Mouse (Mus musculus): ENCODE data around the gene Gch1.

Gch1 gene

DNA sequence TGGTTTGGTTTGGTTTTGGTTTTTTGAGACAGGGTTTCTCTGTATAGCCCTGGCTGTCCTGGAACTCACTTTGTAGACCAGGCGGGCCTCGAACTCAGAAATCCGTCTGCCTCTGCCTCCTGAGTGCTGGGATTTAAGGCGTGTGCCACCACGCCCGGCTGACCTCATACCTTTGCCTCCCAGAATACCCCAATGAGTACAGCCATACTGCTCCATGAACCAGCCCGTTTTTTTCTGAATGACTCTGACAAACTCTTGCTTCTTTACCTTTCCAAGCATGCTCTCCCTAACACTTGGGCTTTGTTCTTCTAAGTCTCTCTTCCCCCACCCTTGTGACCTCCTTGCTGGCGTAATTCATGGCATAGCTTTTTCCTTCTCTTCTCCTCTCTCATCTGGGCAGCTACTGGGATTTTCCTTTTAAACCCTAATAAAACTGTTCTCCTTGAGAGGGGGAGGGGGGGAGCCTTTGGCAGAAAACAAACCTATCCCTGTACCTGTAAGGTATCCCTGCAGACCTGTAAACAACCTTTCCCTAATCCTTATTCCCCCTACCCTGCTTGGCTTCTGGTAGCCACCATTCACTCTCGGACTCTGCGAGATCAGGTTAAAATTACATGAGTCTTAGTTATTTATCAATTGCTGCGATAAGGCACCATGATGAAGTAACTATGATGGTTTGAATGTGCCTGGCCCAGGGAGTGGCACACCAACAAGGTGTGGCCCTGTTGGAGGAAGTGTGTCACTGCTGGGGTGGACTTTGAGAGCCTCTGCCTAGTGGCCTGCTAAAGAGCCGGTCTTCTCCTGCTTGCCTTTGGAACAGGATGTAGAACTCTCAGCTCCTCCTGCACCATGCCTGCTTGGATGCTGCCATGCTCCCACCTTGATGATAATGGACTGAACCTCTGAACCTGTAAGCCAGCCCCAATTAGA lies 19.6 kb upstream of the Gch1 start:
- intact Hi-C loops (cut with DNase I), result no loop called here

DNA sequence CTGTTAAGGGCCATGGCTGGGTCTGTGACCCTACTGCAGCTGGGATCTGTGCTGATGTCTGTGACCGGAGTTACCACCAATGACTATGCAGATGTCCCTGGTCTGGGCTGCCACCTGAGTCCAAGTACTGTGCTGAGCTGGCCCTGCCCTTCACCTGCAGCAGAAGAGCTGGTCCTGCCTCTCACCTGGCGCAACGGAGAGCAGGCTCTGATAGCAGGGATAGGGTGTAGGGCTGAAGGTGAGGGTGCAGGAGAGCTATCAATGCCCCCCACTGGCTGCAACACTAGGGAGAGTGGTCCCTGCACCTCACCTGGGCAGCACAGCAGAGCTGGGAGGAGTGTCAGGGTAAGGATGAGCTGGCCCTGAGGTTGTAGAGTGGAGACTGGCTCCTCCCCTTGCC lies 17.4 kb upstream of the Gch1 start:
- intact Hi-C loops (cut with DNase I), result no loop called here

DNA sequence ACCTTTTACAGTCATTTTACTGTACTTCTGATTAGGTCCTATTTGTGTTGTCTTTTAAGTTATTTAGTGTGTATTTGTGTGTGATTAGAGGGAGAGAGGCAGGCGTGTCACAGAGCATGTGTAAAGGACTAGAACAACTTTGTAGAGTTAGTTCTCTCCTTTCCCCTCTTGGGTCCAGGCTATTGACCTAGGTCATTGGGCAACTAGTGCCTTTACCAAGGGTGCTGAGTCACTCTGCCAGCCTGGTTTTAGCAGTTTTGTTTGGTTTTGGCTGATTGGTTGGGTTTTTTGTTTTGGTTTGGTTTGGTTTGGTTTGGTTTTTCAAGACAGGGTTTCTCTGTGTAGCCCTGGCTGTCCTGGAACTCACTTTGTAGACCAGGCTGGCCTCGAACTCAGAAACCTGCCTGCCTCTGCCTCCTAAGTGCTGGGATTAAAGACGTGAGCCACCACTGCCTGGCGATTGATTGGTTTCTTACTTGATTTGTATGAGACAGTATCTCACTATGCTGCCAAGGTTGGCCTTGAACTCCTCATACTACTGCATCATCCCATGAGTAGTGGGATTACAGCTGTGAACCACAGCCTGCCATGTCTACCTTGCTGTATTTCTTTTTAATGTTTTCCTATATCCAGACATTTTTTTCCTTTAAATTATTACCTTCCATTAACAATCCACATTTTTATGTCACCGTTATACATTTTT lies 16.2 kb upstream of the Gch1 start:
- intact Hi-C loops (cut with DNase I), result no loop called here

DNA sequence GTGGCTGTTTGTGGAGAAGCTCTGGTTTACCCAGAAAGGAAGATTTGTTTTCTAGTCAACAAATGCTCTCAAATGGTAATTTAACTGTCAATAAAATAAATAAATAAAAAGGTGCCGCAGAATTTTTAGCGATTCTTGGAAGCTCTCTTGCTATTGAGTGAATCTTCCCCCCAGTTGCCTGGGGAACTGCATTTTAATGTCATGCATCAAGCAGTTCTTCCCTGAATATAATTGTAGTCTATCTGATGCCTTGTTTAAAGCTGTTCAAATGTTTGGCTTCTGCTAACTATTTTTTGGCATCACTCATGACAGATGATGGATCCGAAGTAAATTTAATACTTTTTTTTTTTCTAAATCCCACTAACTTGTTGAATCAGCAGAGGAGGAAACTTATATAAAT lies 8.1 kb upstream of the Gch1 start:
- intact Hi-C loops (cut with DNase I), result no loop called here

DNA sequence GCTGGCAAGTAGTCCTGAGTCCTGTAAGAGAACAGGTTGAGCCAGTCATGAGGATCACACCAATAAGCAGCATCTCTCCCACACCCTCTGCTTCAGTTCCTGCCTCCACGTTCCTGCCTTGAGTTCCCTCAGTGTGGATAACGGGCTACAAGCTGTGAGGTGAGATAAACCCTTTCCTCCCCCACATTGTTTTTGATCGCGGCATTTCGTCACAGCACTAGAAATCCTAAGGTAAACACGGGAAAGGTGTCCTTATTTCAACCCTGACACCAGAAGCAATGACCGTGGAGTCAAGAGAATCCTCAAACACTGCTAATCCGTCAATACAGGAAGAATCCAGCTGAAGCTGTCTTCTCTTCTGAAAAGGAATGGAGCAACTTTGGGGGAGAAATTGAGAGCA lies 7.5 kb upstream of the Gch1 start:
- intact Hi-C loops (cut with DNase I), result no loop called here

DNA sequence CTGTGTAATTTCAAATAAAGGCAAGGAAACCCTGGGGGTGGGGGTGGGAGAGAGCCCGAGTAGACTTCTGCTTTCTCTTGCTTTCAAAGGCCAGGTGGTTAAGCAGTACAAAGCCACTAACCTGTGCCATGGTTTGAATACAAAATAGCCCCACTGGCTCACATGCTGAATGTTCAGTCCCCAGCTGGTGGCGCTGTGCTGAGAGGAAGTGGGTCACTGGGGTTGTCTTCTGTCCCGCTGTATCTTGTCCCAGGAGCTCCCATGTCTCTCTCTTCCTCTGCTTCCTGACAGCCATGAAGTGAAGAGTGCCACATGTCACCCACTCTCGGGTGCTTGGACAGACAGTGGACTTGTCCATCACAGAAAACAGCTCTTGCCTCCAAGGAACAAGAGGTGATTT lies 4.9 kb upstream of the Gch1 start:
- intact Hi-C loops (cut with DNase I), result no loop called here

DNA sequence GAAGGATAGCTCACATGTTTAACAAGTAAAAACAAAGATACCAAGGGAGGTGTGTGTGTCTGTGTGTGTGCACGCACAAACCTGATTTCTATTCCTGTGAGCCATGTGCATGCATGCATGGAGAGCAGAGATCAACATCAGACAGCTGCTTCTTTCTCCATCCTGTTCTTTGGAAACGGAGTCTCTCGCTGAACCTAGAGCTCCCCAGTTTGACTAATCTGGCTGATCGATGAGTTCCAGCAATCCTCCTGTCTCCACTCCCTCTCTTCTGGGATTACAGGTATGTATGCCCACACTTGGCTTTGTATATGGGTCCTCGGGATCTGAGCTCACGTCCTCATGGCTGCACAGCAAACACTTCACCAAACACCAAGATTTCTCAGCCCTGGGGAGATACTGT lies 4.3 kb upstream of the Gch1 start:
- intact Hi-C loops (cut with DNase I), result no loop called here

DNA sequence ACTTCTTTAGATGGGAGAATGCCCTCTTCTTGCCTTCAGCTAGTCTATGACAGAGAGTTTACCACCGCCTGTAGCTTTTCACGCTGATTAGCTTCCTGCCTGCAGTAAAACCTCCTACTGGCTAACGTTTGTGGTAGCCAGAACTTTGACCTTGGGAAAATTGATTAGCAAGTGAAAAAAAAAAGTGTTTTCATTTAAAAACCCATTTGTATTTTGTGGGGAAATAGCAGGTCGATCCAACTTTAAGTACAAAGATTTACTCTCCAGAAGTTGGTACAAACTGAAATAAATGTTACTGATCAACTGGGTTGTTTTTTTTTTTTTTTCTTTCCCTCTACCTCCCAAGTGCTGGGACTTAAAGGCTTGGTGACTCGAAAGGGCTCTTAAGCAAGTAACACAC lies 2.6 kb upstream of the Gch1 start:
- intact Hi-C loops (cut with DNase I), result no loop called here

DNA sequence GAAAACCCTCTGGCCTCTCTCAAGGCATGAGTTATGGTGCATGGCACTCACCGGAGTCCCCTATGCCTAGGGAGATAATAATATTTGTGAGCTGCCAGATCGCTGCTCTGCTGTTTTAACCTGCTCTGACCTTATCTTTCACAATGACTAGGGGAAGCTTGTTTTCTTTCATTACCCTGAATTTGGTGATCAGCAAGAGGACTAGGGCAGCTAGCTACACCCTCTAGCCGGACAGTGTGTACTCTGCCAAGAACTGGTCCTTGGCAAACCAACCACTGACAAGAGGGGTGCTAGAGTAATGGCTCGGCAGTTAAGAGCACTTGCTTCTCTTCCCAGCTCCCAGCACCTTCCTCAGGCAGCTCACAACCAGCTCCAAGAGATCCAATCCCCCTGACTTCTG lies 1.4 kb upstream of the Gch1 start:
- intact Hi-C loops (cut with DNase I), result no loop called here

DNA sequence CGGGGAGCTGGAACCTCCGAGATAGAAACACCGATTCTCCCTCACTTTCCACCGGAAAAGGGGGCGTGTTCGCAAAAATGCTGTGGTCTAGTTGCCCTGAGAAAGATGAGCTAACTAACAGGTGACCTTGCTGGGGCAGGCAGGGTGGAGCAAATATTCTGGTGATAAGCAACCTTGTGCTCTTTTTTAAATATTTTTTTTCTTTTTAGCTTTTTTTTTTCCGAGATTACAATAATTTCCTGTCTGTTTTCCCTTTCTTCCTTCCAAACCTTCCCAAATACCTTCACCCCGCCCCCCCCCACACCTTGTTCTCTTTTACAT lies 382 bp upstream of the Gch1 start:
- intact Hi-C loops (cut with DNase I), result no loop called here

DNA sequence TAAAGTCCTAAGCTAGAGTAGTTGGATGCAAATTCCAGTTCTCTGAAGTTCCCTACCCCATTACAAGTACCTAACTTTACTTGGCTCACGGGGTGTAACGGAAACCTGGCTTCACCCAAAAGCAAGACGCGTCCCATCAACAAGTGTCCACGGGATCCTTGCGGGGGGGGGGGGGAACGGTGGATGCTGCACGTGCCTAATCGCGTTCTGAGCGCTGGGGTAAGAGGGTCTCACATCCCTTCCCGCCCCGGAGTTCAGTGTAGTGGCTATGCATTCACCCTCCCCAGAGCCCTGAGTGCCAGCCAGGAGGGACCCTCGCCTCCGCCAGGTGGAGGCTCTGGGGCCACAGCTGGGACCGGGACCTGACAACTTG lies 752 bp downstream of the Gch1 start:
- intact Hi-C loops (cut with DNase I), result no loop called here

DNA sequence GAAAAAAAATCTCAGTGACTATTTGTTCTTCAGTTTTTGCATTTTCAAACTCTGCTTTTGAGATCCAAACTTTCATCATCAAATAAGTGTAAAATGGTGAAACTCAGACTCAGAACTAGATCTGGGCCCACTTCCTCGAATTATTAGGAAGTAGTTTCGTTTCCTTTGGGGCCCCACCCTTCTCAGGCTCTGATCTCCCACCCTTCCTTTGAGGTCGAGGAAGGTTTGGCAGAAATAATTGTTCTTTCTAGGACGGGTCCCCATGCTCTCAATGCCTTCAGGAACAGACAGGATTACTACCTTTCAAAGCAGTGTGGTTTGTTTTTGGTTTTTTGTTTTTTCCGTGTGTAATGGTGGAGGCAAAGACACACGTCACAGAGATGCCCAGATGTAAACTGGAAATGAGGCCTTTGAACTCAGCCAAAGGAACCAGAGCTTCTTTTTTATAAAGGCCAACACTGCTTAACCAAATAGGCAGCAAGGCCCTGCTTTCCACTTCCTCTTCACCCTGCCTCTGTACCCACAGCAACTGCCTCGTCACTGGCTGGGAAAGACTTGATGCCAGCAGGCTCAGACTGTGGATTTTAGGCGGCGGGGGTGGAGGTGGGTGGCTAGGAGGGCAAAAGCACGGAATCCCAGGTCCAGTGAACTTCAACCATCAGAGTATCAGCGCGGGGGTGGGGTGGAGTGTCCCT lies 1.4 kb downstream of the Gch1 start:
- intact Hi-C loops (cut with DNase I), result no loop called here

DNA sequence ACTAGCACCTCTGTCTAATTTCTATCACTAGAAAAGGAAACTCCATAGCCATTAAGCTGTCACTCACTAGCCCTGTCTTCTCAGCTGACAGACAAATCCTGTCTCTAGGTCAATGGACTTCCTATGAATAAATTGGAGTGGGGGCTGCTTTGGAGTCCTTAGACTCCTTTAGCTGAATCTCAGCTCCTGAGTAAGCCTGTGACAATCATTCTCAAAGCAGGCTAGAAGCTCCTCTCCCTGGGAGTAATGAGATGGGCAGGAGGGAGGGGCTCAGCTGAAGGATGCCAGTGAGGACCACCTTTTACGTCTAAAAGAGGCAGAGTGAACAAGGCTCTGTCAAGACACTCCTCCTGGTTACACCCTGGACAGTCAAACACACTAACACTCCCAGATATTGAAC lies 2.0 kb downstream of the Gch1 start:
- intact Hi-C loops (cut with DNase I), result no loop called here

DNA sequence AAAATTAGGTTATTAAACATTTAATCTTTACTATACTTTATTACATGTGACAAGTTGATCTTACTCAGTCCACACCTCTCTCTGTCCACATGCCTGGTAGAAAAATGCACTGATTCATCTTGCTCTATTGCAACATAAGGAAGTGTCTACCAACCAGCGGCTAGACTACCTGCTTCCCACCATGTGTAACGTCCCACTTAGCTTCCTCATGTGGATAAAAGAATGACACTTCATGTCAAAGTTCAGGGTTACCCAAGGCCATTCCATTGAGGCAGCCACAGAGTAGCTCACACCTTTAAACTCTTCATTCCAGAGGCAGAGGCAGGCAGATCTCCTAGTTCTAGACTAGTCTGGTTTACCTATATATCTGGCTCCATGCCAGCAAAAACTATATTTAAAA lies 2.7 kb downstream of the Gch1 start:
- intact Hi-C loops (cut with DNase I), result no loop called here

DNA sequence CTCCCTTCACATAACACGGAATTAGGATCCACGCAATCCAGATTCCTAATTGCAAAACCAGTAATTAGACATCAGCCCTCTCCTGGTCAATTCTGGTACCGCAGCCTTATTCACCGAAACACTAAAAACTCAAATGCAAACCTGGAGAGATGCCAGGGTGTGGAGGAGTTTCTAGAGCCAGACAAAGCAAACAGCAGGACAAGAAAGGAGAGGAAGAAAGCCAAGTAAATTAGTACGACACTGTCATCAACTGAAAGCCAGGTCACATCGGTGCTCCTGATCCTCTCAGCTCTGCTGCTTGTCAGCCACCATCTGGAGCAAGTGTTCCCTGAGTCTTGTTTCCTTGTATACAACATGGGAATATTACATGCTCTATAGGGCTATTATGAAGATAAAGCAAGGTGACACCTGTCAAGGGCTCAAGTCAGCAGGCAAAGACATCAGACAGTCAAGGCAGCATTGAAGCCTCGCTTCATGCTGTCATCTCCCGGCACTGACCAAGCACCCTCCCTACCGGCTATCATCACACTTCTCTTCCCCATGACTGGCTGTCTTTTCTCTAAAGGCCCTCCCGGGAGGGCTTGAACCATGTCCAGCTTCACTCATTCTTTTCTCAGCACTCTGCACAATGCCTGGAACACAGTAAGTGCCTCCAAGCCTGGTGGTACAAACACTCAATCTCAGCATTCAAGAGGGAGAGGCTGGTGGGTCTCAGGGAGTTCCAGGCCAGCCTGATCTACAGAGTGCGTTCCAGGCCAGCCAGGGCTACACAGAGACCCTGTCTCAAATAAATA lies 7.5 kb downstream of the Gch1 start:
- intact Hi-C loops (cut with DNase I), result no loop called here

DNA sequence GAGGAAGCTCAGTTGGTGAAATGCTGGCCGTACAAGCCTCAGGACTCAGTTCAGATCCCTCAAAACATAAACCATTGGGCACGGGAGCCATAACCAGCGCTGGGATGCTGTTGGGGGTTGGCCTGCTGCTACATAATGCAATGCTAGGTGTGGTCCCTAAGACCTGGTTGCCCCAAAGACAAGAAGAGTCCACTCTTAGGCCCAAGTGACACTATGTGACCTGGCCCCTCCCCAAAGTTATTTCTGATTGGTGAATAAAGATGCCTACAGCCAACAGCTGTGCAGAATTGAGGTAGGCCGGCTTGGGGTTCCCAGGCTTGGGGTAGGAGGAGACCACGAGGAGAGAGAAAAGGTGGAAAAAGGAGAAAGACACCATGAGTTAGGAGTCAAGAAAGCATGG lies 10.4 kb downstream of the Gch1 start:
- intact Hi-C loops (cut with DNase I), result no loop called here

DNA sequence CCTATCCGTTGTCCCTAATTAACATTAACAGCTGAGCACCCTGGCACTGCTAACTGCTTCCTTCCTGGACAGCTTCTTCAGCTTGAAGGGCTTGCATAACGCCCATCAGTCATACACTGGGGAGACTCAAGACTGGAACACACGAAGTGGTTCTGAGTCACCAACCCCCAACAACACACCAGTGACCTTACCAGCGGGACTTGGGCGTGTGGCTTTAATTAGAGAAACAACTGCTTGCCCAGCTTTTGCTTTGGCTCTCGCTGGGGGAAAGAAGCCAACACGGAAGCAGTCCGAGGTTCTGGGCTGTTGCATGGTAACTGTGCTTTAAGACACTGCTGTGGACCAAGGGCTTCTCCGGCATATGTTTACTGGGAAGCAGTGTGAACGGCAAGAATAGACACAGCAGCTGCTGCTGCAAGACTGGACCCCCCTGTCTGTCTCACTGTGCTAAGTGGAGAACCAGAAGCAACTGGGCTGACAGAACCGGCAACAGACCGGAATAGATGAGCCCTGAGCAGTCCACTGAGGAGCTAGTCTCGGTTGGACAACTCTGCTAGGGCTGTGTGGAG lies 11.3 kb downstream of the Gch1 start:
- intact Hi-C loops (cut with DNase I), result no loop called here

DNA sequence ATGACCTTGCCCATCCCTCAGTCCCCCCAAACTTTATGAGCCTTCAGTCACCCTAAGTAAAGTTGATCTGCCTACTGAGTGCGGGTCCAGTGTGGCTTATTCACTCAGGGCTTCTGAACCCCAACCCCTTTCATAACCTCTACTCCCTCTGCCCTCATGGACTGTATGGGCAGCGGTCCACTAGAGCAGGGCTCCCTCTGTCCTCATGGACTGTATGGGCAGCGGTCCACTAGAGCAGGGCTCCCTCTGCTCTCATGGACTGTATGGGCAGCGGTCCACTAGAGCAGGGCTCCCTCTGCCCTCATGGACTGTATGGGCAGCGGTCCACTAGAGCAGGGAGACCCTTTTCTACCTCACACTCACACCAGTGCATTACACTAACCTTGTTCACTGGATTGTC lies 13.0 kb downstream of the Gch1 start:
- intact Hi-C loops (cut with DNase I), result no loop called here

DNA sequence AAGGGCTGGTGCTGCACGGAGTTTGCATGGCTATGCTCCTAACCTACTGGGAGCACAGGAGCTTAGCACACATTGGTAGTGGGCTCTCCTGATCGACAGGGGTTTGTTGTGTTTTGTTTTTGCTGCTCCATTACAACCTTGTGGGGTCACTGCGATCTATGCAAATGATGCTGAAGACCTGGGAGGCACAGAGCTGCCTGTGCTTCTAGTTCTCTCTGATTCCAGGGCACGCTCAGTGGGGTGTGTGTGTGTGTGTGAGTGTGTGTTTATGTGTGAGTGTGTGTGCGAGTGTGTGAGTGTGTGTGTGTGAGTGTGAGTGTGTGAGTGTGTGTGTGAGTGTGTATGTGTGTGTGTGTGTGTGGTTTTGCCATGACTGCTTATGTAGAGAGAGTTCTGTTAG lies 14.1 kb downstream of the Gch1 start:
- intact Hi-C loops (cut with DNase I), result no loop called here

DNA sequence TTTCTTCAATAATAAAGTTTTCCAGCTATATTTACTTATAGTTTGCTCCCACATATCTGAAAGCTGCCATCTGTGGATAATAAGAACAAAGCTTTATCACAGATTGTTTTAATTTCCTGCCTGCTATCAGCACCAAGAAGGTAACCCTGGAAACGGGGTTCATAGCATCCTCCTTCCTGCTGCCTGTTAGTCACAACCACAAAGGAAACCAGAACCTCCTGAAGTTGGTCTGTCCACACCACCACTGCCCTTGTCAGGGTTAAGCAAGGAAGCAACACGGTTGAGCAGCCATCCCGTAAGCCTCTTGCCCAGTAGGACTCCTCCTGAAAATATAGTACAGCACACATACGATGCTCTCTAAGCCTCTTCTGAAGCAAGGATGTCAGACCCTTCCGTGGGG lies 17.1 kb downstream of the Gch1 start:
- intact Hi-C loops (cut with DNase I), result no loop called here

DNA sequence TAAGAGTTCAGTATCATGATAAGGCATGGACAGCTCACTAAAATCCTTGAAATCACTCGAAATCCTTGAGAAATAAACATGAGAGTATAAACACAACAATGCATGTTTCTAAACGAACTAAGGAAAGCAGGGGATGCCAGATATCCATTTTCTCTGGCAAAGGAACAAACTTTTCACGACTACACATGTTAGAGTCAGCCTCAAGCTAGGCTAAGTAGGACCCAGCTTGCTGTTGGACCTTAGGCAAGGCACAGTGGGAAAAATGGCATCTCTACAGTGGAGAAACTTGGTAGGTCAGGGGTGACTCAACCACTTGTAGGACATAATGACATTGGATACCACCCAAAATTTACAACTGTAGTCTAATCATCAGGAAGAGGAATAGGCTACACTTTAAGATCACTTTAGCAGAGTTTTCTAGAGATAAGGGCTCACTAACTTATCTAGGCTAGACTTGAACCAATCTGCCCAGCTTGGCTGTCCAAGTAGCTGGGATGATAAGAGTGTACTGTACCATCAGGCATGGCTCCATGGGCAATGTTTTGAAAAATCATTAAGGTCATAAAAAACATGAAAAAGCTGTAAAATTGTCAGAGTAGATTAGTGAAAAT lies 18.6 kb downstream of the Gch1 start:
- intact Hi-C loops (cut with DNase I), result no loop called here

Data from adrenal gland (tissue).